11 mouse cellular contexts compared by ENCODE assay signal in the genomic region with DNA sequence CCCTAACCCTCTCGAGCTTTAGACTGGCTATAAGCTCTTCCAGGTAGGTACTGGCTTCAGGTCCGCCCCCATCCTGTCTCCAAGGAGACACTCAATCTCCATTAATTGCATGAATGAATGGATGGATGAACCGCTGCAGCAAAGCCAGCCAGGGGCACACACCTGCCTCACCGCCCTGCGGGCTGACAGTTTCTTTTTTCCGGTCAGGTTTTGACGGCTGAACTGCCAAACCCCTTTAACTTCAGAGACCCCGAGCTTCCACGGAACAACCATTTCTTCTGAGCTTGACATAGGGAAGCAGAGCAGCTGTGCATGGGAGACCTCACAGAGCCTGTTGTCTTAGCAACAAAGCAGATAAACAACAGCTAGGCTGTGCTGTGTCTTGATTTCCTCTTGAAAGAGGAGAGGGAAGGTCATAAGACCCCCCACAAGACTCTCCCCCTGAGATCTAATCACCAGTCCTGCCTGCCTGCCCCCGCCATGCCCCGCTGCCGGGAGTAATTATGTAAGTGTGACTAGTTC. TPM values are rescaled to one million over a fixed set of nuclear protein-coding genes. Genes with fewer than 3 reads are reported as not detected.
DNase-seq lines count a peak whose midpoint lies in the region; ATAC-seq and TF ChIP-seq lines count a peak whose summit lies in the region.
"Had no signal": no experiment of that assay in that cellular context is flagged by ENCODE, and none has a peak within 500 bp of the region (broad histone marks: within the 10 kb centered on the region; RNA-seq: fewer than 3 reads in every experiment).

No protein-coding gene starts in this region.

- H3K79me2 ChIP-seq in heart, adult 2 months (replicated peaks; ENCODE audit: control insufficient read depth, insufficient read depth, low read length) = no peaks in the 10 kb centered on the region

- DNase-seq in heart, adult 2 months = no peak
- DNase-seq in embryo, embryonic 10 days (ENCODE audit: low spot score) = peak; percentile 45
- DNase-seq in thymus, adult 18-20 months = no peak
- DNase-seq in spleen, postnatal 4 days (ENCODE audit: low spot score in 2 of 2) = no peak
- no peak for DNase-seq in layer of hippocampus, postnatal 25 days (ENCODE audit: extremely low spot score in 1 of 2, low spot score in 1 of 2)
- DNase-seq: B cell, adult 2 months; kidney, adult 9 months had no signal

- intact Hi-C loops in heart, adult 2 months (cut with DNase I) = no loop called here

- no peak overlapping the region for H3K9ac ChIP-seq in heart, embryonic 12.5 days
- no peak overlapping the region for H3K9ac ChIP-seq in heart, adult 2 months (ENCODE audit: low read depth, low read length)
- H3K9ac ChIP-seq in midbrain, embryonic 13.5 days (replicated peaks) = no peak overlapping the region
- H3K9ac ChIP-seq: liver, embryonic 15.5 days had no signal

- WGBS in heart, embryonic 12.5 days = 40% methylated on average over 12 of the region's 12 CpGs
- 74% methylated on average over 12 of the region's 12 CpGs for WGBS in heart, adult 2 months
- 14% methylated on average over 12 of the region's 12 CpGs for WGBS in midbrain, embryonic 13.5 days

- TF ChIP-seq EP300 in heart, adult 2 months (IDR thresholded peaks at IDR 0.05; ENCODE audit: insufficient read depth, low read depth, low read length) = no peak

- TF ChIP-seq CTCF in heart, adult 2 months (IDR thresholded peaks at IDR 0.05) = no peak

- H3K27me3 ChIP-seq in heart, embryonic 12.5 days (replicated peaks) = no peaks in the 10 kb centered on the region
- H3K27me3 ChIP-seq in heart, adult 2 months (ENCODE audit: control insufficient read depth, insufficient read depth, low read length) = no peaks in the 10 kb centered on the region
- H3K27me3 ChIP-seq in midbrain, embryonic 13.5 days = no peaks in the 10 kb centered on the region

- H3K4me3 ChIP-seq in heart, embryonic 12.5 days = no peak overlapping the region
- H3K4me3 ChIP-seq in heart, adult 2 months = no peak overlapping the region
- no peak overlapping the region for H3K4me3 ChIP-seq in midbrain, embryonic 13.5 days (replicated peaks)
- H3K4me3 ChIP-seq: liver, embryonic 15.5 days had no signal

- H3K4me2 ChIP-seq in heart, embryonic 12.5 days = peak overlapping the region; percentile 3; the same call in 1 of the 2 replicates
- H3K4me2 ChIP-seq in midbrain, embryonic 13.5 days (replicated peaks) = peak overlapping the region; percentile 26
- H3K4me2 ChIP-seq: liver, embryonic 15.5 days had no signal

- H3K36me3 ChIP-seq in heart, embryonic 12.5 days = no peaks in the 10 kb centered on the region
- no peaks in the 10 kb centered on the region for H3K36me3 ChIP-seq in heart, adult 2 months (ENCODE audit: control insufficient read depth, insufficient read depth, low read length)
- no peaks in the 10 kb centered on the region for H3K36me3 ChIP-seq in midbrain, embryonic 13.5 days
- H3K36me3 ChIP-seq: liver, embryonic 15.5 days had no signal

- H3K9me3 ChIP-seq in heart, embryonic 12.5 days (replicated peaks) = no peaks in the 10 kb centered on the region
- H3K9me3 ChIP-seq in midbrain, embryonic 13.5 days = no peaks in the 10 kb centered on the region
- H3K9me3 ChIP-seq: liver, embryonic 15.5 days had no signal

- no peak overlapping the region for H3K27ac ChIP-seq in heart, embryonic 12.5 days (ENCODE audit: poor library complexity, severe bottlenecking)
- no peak overlapping the region for H3K27ac ChIP-seq in heart, adult 2 months
- no peak overlapping the region; the same call in 1 of the 2 replicates for H3K27ac ChIP-seq in midbrain, embryonic 13.5 days
- H3K27ac ChIP-seq: liver, embryonic 15.5 days had no signal

- no peak for ATAC-seq in heart, embryonic 12.5 days (ENCODE audit: insufficient number of reproducible peaks, low FRiP score)
- peak; percentile 34; the same call in 1 of the 2 replicates for ATAC-seq in granulocyte monocyte progenitor cell, adult 5-6 weeks (replicated peaks; ENCODE audit: poor library complexity, severe bottlenecking)
- peak; percentile 81 for ATAC-seq in midbrain, embryonic 13.5 days

- H3K4me1 ChIP-seq in heart, embryonic 12.5 days (replicated peaks) = peaks cover 21% of the 10 kb centered on the region
- peaks cover 3% of the 10 kb centered on the region; the same call in 1 of the 2 replicates for H3K4me1 ChIP-seq in heart, adult 2 months (ENCODE audit: control insufficient read depth, insufficient read depth, low read length)
- H3K4me1 ChIP-seq in midbrain, embryonic 13.5 days (replicated peaks) = peaks cover 38% of the 10 kb centered on the region
- H3K4me1 ChIP-seq: liver, embryonic 15.5 days had no signal

- TF ChIP-seq POLR2A in heart, adult 2 months (IDR thresholded peaks at IDR 0.05; ENCODE audit: insufficient read depth, low read depth, low read length) = no peak

RNA-seq across cellular contexts. Expression of a gene that starts 22.1 kb away (rescaled TPM):
- 0.26 TPM in 1 of 2 replicates, not detected in the other for polyA plus RNA-seq in heart, embryonic 12.5 days (2016; fragmentation: Nextera tagmentation; extraction: Ambion mirVana)
- total RNA-seq in heart, adult 2 months (2021) = under 1 TPM; 0.41 to 0.63 TPM
- polyA plus RNA-seq in heart, adult 2 months (2012; rRNA removed) = 0.91 and 1.2 TPM in 2 replicates
- total RNA-seq in granulocyte monocyte progenitor cell, adult 5-6 weeks (2014; fragmentation: Nextera tagmentation) = 0.41 and 0.58 TPM in 2 replicates
- 0.17 and 0.77 TPM in 2 replicates for total RNA-seq in granulocyte monocyte progenitor cell, adult 5-6 weeks (2017)
- polyA plus RNA-seq in midbrain, embryonic 13.5 days (2015; fragmentation: Nextera tagmentation; extraction: Ambion mirVana) = 0.17 and 0.20 TPM in 2 replicates
- under 1 TPM; 0.12 to 0.22 TPM for total RNA-seq in layer of hippocampus, postnatal 25 days (2021)
